Mouse (Mus musculus) thymus, adult 2 months (tissue): ENCODE data around the gene Mthfd1l.

Experiments used
- CTCF ChIP-seq: fragments of 200-500 bp; IDR thresholded peaks from 2 replicates; pipeline ENCODE4 v1.5.1; 2012; ENCODE audit warnings: mild to moderate bottlenecking, control low read depth, low read length, moderate library complexity, borderline replicate concordance; ENCODE audit not compliant: control insufficient read depth, poor library complexity, insufficient read depth; ENCODE audit errors: extremely low read depth
- POLR2A ChIP-seq: fragments of 200-500 bp; IDR thresholded peaks from 2 replicates; pipeline ENCODE4 v1.6.1; 2012; ENCODE audit warnings: mild to moderate bottlenecking, low read length, control low read depth, moderate library complexity; ENCODE audit not compliant: control insufficient read depth, poor library complexity, insufficient read depth; ENCODE audit errors: extremely low read depth

DNA sequence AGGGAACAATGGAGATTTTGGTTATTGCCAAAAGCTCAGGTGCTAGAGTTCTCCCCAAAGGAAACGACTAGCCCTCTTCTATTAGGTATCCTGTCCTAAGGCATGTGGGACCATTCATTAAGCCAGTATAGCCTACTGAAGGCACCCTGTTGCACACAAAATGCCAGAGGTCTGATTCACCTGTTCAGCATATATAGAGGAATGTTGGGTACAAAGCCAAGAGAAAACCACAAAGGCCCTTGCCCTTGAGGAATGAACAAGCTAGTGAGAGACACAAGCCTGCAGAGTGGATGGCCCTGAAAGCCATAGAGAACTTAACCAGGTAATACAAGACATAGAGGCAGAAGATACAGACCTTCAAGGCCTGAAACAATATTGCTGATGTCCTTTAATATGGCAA lies 148.3 kb downstream of the Mthfd1l start:
- TF ChIP-seq POLR2A (no peak), CTCF (no peak)
